Mouse (Mus musculus) kidney, adult 11 months (tissue): ENCODE measurements at regions not wholly inside any gene's neighbourhood (a gene's known extent, or its start where the extent isn't known, plus 50 kb on each side); places are given as distances from the start of the nearest gene placed in this dataset.
A peak's percentile ranks its signal among the peaks of the same experiment; 100 is the strongest.

ENCODE experiments used
- DNase-seq: peaks from one replicate; pipeline ENCODE4 v3.0.0; 2022

DNA sequence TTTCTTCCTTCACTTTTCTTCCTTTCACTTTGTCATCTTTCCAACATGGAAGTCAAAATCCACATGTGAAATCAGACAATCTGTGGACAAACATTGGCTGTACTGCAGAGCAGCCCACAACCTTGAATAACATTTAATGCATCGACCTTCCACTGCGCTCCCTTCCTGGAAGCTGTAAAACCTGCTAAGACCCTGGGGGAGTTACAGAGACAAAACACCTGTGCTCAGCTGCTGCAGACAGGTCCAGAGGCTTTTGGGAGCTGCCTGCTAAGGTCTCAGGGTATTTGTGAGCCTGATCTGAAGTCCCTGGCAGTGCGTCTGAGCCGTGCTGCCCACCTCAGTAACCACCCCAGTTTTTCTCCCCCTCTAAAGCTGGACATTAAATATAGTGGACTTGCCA is 166.1 kb upstream of the Sesn3 start:
- DNase-seq: no peak

DNA sequence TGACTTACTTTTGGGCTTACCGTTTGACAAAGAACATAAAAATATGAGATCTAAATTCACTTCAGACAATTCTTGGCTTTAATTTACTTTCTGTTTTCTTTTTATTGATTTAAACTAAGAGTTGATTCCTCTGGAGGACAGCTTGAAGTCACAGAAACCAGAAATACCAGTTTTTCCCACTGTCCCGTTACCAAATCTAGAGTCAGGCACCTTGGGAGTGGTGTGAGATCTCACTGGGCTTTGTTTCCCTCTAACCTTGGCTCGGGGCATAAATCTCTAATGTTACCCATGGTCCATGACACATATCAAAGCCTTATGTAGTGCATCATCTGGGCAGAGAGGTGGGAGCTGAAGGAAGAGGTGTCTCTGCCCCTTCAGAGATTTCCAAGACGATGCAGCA is 165.4 kb upstream of the Sesn3 start:
- no peak for DNase-seq

DNA sequence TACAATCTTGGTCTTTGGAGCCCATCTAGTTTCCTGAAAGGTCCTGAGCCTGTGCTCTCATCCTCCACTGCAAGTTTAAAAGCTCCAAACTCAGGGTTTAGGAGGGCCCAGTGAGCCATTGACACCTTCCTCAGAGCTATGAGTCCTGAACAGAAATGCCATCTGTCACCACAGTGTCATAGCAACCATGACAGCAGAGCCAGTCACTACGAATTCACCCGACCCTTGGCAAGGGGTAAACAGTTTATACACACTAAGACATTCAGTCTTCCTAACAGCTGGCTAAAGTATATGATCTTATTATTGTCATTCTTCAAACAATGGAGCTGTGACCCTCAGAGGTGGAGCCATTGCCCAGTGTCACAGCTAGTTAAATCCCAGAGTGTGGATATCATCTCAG is 163.2 kb upstream of the Sesn3 start:
- no peak for DNase-seq

DNA sequence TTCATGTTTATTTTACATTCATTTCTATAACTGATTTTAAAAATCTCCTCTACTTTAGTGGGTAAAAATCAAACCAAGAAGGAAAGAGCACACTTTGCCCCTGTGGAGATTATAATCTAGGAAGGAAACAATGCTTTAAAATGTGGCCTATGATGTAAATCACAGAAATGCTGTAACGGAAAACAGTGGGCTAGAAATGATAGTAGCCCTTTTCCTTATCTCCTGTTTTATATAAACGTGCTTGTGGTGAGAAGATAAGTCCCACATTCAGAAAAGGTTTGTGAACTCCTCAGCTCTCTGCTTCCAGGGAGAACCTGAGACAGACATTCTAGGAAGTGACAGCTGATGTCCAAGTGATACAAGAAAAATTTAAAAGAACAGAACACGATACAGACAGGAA is 159.3 kb upstream of the Sesn3 start:
- no peak for DNase-seq

DNA sequence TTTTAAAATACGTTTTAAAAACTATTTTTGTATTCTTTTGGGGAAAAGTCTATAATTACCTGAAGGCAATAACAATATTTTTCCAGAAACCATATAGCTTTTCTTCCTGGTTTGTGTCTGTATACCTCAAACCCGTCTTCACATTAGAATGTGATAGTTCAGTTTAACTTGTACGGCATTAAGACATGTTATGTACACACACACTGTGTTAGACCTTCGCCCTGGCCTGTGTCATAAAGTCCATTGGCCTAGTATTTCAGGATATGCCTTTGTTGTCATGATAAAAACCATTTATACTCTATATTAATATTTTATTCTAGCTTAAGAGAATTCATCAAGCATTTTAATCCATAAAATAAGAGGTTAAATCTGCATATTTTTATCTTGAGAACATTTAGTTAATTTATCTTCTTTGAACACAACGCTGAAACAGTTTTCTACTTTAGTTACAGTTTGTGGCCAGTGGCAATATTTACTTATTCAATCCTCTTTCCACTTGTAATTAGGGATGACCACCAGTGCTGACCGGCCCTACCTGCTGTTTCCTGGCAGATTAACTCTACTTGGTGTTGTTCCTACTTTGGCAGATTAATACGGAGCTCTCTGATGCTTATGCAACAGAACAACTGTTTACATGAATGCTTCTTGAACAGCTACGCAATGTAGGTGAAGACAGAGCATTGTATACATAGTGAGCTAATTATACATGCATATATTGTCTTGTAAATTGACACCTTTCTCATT is 158.6 kb upstream of the Sesn3 start:
- no peak for DNase-seq

DNA sequence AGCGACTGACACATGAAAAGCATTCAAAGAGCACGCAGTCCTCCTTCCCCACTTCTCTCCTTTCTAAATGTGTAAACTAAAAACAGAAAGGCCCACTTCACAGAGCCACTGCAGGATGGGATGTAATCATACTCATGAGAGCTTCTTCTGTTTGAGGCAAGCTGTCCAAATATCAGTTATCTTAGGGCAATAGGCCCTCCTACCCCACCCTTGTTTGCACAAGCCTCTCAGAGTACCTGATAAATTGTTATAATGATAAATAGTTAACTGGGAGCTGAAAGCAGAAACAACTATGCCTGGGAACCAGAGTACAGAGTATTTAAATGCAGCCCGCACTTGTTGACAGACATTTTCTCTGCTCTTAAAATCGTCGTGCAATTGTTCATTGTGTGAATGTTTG is 141.5 kb upstream of the Sesn3 start:
- no peak for DNase-seq

DNA sequence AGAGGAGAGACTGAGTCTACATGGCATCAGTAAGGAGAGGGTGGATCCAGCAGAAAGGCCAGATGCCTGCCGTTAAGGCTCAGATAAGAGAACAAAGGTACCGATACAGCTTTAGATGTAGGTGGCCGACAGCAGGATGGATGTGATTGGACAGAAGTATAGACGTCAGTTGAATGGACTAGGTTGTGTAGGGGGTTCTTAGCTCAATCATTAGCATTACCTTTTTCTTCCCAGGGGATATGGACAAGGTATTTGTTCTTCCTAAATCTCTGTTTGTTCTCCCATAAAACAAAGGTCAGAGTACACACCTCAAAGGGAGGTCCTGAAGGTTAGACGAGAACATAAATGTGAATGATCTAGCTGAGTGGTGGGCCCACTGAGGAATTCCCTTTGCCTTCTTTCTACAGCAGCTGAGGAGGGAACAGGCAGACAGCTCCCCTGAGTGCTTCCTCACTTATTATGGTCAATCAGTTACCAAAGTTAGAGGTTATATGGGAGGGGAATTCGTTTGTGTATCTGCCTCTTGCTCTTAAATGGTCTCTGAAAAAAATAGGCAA is 139.9 kb upstream of the Sesn3 start:
- no peak for DNase-seq

DNA sequence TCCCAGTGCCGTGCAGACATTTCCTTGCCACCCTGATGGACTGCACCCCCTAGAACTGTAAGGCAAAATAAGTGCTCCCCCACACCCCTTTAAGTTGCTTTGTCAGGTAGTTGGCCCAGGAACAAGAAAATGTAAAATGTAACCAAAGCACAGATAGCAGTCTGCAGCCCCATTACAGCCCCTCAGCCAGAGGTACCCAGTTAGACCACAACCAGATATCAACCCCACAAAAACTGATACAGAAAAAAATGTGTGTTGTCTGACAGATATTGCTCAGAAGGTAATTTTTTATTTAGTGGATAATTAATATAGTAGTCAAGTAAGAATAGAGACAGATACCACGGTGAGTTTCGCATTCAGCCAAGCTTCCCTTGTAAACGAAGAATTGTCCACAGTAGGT is 133.5 kb upstream of the Sesn3 start:
- no peak for DNase-seq

DNA sequence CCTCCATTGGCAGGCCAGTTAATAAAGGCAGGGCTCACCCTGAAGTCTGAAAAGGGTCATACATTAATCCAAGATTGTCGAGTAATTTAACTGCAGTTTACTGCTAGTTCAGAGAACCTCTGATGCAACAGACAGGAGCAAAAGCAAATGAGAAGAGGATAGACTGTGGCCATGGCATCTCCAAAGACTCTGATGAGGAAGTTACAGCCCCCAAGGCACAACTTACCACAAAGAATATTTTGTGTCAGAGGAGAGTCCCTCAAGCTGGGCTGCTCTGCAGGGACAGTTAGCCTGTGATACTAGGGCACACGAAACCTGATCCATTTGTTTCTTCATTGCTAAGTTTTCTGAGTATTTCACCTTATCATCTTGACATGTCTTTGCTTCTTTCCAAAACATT is 130.9 kb upstream of the Sesn3 start:
- DNase-seq: no peak

DNA sequence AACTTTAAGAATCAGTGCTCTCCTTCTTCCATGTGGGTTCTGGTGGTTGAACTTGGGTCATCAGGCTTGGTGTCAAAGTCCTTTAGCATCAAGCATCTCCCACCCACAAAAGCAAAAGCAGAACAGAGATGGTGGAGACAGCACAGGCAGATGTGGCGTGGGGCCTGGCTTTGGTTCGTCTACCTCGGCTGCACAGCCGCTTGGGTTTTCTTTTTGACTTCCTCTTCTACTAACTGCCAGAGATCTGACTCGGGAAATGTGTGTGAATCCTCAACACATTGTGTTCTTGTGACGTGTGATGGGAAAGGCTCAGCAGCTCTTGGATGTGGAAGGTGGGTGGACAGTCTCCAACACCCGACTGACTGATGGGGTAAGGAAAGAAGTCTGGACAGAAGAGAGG is 127.8 kb upstream of the Sesn3 start:
- DNase-seq: no peak

DNA sequence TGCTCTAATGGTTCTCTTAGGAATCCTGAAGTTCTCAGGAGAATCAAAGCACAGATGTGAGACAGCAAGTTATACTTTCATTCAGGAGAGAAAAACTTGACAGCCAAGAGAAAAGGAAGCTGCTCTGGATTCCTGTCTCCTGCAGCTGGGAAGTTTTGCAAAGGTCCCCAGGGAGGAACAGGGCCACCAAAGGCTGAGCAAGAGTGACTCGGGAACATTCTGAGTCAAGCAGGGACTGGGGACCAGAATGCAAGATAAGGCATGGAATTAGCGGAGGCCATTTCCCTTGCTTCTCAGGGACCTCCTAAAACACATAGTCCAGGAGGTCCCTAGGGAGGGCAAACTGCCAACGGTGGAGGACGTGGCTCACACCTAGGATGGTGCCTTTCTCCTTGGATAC is 127.1 kb upstream of the Sesn3 start:
- peak; percentile 10 for DNase-seq

DNA sequence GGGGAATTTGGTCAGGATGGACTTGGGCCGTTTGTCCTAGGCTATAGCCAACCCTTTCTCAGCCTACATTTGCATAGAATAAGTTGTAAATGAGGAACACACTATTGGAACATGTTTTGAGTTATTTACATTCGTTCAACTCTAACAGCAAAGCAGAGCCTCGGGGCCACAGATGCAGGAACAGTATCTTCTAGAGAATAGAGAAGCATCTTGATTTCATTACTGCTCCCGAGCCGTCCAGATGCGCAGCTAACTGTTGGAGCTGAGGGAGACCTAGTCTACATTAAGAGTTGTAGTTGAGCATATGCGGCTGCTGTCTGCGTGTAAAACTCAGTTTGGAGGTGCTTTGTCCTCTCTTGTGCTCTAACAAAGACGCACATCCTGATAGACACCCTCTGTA is 124.6 kb upstream of the Sesn3 start:
- no peak for DNase-seq

DNA sequence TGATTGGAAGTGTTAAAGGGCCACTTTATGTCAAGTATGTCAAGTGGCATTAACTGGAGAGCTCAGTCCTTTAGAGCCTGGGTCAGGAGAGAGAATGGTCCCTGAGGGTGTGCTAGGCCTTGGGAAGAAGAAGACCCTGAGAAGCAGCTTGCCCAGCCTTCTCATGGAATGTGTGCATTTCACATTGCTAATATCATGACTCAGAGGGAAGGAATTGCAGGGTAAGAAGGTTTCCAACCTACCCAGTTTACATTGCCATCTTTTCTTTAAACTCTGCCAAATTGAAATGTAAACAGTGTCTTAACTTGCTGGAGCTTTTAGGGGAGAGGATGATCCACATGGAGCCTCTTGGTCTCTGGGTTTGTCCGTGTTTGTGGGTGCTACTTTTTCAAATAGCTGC is 117.9 kb upstream of the Sesn3 start:
- no peak for DNase-seq

DNA sequence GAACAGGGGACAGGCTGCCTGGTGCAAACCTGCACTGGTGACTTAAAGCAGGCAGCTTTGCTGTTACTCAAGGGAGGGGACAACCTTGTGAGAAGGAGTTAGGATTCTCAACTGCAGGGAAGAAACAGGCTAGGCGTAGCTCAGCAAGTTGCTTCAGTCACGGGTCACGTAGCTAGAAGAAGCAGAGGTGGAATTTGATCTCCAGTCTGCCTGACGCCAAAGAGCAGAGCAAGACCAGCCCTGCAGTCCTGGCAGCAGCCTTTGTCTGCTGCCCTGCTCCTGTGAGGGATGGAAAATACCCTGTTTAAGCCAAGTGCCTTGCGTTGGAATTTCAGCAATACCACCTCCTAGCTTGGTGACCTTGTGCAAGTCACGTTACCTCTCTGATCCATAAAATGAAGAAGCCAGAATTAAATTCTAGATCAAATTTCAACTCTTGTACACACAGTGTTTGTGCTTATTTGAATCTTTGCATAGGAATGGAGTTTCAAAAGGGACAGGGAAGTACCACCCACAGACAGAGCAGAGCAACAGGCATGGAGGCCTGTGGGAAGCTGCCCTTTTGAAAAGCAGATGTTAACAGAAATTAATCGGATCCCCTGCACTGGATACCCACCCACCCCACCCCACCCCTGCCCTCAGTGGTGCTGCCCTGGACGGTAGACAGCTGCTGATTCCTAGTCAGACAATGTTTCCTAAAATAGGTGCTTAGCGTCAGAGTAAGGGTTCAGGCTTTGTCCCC is 116.6 kb upstream of the Sesn3 start:
- peak; percentile 77 for DNase-seq

DNA sequence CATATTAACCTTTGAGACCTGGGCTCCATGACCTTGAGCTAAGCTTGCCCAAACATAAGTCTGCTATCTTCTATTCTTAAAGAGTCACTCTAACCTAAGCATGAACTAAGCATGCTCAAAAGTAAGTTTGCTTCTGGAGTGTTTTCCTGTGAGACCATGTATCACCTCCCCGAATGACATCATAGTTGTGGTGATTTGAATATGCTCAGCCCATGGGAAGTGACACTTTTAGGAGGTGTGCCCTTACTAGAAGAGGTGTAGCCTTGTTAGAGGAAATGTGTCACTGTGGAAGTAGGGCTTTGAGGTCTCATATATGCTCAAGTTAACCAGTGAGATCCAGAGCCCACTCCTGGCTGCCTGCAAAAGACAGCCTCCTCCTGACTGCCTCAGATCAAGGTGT is 114.7 kb upstream of the Sesn3 start:
- no peak for DNase-seq

DNA sequence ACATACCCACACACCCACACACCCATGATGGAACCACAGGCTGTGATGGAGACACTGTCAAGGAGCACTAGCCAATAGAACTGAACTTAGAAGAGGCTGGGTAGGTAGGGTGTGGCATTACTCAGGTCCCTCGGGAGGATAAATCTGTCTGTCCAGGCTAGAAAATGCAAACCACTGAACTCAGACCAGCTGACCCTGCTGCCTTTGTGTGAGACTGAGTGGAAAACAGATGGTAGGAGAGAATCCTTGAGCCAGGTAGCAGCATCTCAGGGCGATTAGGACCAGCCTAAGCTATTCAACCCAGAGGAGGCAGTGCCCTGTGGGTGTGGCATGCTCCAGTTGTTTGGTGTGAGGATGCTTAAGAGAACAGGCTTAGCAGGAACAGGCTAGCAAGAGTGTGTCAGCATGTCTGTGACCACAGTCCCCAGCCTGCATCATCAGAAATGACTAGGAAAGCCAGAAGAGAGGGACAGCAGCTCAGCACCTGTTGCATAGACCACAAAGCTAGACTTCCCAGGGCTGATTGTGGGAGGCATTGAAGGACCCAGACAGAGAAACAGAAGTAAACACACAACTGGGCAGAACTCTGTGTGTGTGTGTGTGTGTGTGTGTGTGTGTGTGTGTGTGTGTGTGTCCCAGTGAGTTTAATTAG is 103.2 kb upstream of the Sesn3 start:
- DNase-seq: no peak

DNA sequence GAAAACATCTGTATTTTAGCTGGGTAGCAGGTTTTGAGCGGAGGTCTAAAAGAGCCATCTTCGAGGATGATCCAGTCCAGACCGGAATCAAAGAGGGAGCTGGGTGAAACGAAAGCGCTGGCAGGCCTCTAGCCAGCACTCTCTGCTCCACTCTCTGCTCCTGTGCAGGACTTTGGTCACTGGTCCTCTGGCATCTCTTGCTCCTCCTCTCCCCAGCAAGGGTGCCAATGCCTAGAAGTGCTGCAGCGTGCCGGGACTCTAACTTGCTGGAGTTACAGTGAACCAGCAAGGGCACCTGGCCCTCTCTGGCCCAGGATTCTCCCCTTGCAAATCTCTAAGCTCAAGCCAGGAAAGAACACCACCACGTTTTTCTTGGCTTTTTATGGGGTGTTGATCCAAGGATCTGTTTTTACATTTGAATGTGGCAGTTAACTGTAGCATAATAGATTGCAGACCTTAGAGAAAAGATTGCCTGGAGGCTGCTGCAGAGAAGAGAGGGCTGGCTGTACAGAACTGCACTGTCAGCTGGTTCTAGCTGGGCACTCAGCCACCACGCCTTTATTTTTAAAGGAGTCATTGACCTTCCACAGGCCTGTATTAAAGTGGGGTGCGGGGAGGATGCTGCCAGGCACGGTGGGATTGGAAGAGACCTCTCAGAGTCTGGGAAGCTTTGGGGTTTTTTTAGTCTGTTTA is 101.1 kb upstream of the Sesn3 start:
- DNase-seq: peak; percentile 85

DNA sequence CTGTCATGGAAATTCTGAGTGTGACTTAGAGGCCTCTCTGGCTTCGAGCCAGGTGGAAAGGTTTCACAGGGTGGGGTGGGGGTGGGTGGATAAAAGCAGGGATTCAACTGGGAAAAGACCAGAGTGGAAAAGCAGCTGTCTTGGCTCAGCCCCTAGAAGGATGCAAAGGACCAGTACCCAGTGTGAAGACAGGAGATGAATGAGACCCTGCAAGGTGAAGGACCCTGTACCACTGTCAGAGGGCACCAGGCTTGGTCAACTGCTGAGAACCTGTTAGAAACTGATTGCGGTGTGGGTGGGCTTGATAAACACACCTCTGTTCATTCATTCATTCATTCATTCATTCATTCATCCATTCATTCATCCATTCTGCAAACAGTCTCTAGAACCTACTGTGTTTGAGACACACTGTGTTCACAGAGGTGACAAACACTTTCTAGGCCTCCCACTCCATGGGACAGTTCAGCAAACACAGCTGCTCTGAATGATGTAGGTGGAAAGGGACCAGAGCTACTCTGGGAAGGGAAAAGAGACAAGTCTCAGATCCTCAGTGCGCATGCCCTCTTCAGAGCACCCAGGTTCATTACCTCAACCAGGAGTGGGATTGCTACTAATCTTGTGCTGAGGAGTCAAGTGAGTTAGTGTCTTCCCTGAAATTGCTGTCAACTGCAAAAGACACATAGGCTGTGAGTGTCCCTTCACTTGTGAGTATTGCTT is 100.4 kb upstream of the Sesn3 start:
- DNase-seq: no peak

DNA sequence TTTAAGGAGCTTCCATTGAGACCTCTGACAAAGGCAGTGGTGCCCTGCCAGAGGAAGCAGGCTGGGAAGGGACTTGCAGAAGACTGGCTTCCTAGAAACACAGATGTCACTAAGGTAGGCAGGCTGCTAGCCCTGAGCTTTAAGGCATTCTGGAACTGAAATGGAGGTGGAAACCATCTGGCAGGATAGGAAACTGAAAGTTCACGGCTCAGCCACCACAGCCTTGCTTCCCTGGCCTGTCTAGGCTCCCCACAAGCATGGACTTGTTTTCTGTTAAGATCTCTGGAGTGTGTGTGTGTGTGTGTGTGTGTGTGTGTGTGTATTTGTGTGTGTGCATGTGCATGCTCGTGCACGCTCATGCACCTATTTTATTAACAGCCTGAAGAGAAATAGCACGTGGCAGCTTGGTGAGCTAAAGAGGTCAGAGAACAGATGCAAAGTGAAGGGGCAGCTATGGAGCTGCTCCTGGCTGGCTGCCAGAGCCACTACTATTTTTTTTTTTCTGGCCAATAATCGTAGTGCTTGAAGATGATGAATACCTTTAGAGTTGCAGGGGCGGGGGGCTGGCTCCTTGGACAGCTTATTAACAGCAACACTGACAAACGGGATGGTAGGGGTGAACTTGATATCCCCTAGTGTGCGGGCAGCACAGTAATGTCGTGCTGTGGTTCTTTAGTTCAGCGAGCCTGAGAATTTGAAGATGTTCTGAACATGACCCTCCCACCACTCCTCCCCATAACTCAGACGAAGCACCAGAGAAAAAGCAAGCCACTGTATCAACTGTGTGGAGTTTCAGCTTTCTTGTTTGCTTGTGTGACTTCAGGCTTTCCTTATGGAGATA is 99.6 kb upstream of the Sesn3 start:
- DNase-seq: peak; percentile 36

DNA sequence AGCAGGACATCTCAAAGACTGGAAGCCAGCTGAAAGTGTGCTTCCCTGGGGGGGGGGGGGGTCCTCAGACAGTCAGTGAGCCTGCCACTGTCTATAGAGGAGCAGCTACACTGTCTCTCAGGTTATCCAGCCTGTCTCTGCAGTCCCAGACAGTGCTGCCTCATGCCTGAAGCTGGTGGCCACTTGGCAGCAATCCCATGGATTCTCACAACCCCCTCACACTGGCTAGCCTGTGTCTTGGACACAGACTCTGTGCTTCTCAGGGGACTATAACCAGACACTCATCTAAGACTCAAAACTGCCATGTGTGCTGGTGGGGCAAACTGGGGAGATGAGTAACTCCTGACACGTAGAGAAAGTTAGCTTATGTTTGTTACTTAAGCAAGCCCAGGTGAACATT is 95.1 kb upstream of the Sesn3 start:
- no peak for DNase-seq

DNA sequence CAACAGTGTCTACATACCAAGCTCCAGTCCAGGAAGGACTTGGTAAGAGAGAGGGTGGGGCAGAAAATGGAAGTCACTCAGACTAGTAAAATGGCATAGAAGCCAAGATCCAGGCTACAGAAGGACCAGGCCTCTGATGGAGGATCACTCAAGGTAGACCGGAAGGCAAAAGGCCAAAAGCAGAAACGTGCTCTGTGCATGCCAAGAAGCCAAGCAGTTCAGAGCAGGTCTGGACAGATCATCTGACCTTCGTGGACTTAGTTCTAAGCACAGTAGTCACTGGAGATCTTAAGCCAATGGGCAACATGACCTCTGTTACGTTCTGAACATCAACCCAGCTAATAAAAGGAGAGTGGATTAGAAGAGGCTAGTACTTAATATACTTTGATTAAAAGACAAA is 90.6 kb upstream of the Sesn3 start:
- DNase-seq: peak; percentile 66

DNA sequence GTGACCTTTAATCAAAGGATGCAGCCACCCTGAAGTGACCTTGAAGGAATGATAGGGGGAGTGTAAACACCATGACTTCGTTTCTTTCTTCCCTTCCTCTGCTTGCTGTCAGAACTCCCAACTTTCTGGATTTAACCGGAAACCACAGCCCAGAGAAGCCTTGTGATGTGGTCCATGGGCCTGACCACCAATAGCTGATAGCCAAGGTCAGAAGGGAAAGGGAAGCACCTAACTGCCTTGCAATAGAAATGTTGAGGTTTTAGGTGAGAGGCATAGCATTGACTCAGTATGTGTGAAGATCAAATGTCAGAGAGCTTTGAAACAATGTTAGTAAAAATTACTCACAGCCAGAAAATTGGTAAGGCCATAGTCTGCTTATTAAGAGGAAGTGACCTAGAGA is 89.2 kb upstream of the Sesn3 start:
- DNase-seq: no peak
